Mouse (Mus musculus) c-Kit-negative CD71-positive TER-119-positive erythroid progenitor cells, embryonic 14.5 days (primary cell): ENCODE measurements around the gene Maml1.

Experiments
- DNase-seq: peaks from one replicate; pipeline ENCODE4 v3.0.0-alpha.2; 2013; ENCODE audit warnings: low read depth, low spot score

Gene Maml1

DNA sequence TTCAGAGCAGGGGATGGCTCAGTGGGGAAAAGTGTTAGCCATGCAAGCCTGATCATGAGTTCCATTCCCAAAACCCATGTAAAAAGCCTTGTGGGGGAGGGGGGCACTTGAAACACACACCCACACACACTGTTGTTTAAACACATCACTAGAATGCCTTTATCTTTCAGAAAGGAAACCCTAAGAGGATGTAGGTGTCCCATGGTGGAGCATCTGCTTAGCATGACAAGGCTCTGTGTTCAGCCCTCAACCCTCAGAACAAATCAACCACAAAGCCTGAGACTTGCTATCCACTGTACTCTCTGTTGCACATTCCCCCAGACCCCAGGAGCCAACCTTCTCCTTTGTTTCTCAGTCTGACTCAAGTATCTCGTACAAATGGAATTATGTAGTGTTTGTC is 12.1 kb downstream of the Maml1 start:
- DNase-seq: no peak

- no peak for DNase-seq
Observed at GRCm38 (mm10) chr11:50279005-50279404, 13.1 kb downstream of the Maml1 start.

DNA sequence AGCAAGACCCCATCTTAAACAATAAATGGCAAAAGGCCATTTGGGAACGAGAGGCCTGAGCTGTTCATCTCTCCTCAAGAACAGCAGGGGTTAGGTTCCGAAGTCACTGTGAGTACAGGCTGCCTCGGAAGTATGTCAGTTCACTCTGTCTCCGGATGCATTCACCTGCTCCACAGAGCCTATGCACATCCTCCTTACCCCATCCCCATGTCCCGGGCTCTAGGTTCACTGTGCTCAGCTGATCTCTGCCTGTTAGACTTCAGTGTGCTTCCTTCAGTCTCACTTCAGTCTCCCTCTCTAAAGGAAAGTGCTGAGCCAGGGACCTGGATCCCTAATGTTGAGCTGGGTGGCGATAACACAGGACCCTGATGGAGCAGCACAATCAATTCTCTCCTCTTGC is 14.4 kb downstream of the Maml1 start:
- no peak for DNase-seq

DNA sequence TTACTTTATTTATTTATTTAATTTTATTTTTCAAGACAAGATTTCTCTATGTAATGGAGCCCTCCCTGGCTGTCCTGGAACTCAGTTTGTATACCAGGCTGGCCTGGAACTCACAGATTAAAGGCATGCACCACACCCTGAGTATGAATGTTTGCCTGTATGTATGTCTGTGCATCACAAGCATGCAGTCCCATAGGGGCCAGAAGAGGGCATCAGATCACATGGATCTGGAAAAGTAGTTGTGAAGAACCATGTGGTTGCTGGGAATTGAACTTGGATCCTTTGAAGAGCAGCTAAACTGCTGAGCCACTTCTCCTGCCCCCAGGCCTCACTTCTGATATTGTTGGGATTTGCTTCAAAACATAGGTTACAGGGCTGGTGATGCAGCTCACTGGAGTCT is 15.1 kb downstream of the Maml1 start:
- DNase-seq: no peak

GRCm38 (mm10) chr11:50275568-50276151 is 16.5 kb downstream of the Maml1 start:
- DNase-seq: no peak

GRCm38 (mm10) chr11:50275077-50275476 is 17.0 kb downstream of the Maml1 start:
- DNase-seq: no peak

DNA sequence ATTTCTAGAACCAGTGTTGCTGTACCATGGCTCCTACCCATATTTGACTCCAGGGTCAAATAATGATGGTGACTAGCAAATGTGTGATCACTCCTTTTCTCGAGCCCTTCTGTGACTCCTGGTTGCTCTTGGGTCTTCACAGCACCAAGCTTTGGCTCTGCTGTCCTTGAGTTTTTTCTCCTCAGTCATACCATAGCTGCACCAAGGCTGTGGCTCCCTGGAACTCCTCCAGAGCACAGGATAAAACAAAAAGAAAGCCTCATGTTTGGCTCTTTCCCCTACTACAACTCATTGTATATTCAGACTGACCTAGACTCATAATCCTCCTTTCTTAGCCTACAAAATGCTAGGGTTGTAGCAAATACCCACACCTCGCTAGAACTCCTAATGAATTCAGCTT is 19.3 kb downstream of the Maml1 start:
- no peak for DNase-seq

GRCm38 (mm10) chr11:50269885-50270284 is 22.2 kb downstream of the Maml1 start:
- DNase-seq: no peak

DNA sequence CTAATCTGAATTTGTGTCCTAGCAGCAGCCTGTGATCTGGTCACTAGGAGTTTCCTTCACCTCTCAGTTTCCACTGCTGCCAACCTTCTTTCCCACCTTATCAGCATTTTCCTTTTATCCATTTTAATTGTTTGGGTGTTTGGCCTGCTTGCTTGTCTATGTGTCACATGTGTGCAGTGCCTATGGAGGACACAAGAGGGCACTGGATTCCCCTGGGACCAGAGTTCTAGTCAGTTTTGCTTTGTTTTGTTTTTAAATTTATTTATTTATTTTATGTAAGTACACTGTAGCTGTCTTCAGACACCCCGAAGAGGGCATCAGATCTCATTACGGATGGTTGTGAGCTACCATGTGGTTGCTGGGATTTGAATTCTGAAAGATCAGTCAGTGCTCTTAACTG is 22.9 kb downstream of the Maml1 start:
- DNase-seq: no peak

DNA sequence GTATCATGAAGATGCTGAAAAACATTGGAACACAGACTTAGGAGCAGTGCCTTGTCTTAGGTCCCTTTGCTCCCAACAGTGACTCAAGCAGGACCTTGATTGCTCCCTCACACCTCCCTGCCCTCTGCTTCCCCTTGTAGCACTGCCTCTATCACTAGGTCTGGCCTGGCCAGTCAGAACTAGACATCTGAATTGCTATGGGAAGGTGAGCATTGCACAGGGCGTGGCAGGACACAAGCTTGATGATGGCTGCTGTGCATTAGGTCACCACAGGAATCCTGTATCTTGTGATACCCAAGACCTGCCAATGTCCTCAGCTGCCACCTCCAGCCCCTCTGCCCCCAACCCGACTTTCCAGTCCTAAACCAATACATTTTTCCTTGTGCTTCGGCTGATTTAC is 25.1 kb downstream of the Maml1 start:
- no peak for DNase-seq

GRCm38 (mm10) chr11:50265931-50266330 is 26.2 kb downstream of the Maml1 start:
- no peak for DNase-seq

- no peak for DNase-seq
Observed at GRCm38 (mm10) chr11:50263198-50263597, 28.9 kb downstream of the Maml1 start.

- no peak for DNase-seq
Observed at GRCm38 (mm10) chr11:50262020-50262419, 30.1 kb downstream of the Maml1 start.

- no peak for DNase-seq
Observed at GRCm38 (mm10) chr11:50258310-50258709, 33.8 kb downstream of the Maml1 start.

GRCm38 (mm10) chr11:50256615-50257014 is 35.5 kb downstream of the Maml1 start:
- DNase-seq: no peak

GRCm38 (mm10) chr11:50254010-50254580 is 38.0 kb downstream of the Maml1 start:
- DNase-seq: no peak

- no peak for DNase-seq
Observed at GRCm38 (mm10) chr11:50253393-50253792, 38.7 kb downstream of the Maml1 start.

- no peak for DNase-seq
Observed at GRCm38 (mm10) chr11:50252684-50253265, 39.3 kb downstream of the Maml1 start.

DNA sequence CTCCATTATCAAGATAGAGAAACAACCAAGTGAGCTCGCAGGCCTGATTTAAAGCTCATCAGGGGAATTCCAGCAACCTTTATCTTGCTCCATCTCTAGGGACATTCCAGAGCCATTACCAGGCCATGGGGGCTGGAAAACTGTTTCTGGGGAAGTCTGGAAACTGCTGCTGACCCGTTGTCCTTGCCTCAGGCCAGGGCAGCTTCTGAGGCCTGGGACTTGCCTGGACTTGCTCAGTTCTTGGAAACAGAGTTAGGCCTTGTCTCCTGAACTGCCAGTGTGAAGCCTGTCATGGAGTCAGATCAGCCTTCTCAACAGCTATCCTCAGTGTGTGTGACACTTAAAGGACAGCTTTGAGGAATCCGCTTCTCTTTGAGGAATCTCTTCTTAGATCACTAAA is 39.9 kb downstream of the Maml1 start:
- DNase-seq: no peak

GRCm38 (mm10) chr11:50248473-50249171 is 43.5 kb downstream of the Maml1 start:
- DNase-seq: no peak

DNA sequence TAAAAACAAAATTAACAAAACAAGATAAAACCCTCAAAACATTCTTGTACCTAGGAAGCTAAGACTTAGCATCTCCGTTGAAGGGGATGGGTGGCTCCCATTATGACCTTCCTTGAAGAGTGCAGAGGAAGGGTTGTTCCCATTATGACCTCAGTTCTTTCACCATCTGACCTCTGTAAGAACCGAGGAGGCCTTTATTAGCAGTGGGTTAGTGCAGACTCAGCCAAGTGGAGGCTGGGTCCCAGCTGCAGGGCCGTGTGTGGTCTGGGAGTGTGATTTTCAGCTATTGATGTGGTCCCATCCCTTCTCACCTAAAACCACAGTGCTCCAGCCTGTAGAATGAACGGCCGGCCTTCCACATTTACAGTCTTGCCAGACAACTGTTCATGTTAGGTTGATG is 46.8 kb downstream of the Maml1 start:
- DNase-seq: no peak

DNA sequence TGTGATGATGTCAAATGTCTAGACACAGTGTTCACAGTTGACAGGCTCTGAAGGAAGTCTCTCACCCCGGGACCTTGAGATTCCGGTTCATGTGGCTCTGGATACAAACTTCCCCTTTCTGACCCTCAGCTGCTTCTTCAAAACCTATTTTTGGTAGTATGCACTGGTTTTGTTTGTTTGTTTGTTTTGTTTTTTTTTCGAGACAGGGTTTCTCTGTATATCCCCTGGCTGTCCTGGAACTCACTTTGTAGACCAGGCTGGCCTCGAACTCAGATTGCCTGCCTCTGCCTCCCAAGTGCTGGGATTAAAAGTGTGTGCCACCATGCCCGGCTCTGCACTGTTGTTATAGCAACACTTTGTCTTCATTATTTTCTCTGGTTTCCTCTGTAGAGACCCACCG is 48.2 kb downstream of the Maml1 start:
- no peak for DNase-seq
